Mouse (Mus musculus) CH12.LX (cell line): ENCODE results near the gene Irgc1.

ENCODE experiments used
- BHLHE40 ChIP-seq: IDR thresholded peaks from 2 replicates; pipeline ENCODE4 v1.6.1; 2011; ENCODE audit warnings: mild to moderate bottlenecking, low read depth, low read length, improper control_type of control experiment
- CTCF ChIP-seq, 2 experiments: IDR thresholded peaks in 1 of 2; conservative IDR thresholded peaks in 1 of 2; 2 replicates each; pipeline ENCODE4 v1.5.1; 2011 to 2012; ENCODE audit warnings: low read depth in 2 of 2, low read length in 2 of 2, improper control_type of control experiment in 1 of 2, inconsistent platforms in 1 of 2, mild to moderate bottlenecking in 1 of 2, moderate library complexity in 1 of 2
- ELF1 ChIP-seq: IDR thresholded peaks from 2 replicates; pipeline ENCODE4 v1.6.1; 2014; ENCODE audit warnings: low read depth, mild to moderate bottlenecking, inconsistent platforms, low read length, improper control_type of control experiment
- EP300 ChIP-seq: IDR thresholded peaks from 2 replicates; pipeline ENCODE4 v1.6.1; 2011; ENCODE audit warnings: low read length, improper control_type of control experiment
- JUND ChIP-seq: conservative IDR thresholded peaks from 2 replicates; pipeline ENCODE4 v1.6.1; 2011; ENCODE audit warnings: low read depth, low read length, improper control_type of control experiment
- MAFK ChIP-seq: IDR thresholded peaks from 2 replicates; pipeline ENCODE4 v1.6.1; 2011; ENCODE audit warnings: low read length, improper control_type of control experiment; ENCODE audit not compliant: insufficient replicate concordance
- MYC ChIP-seq: IDR thresholded peaks from 2 replicates; pipeline ENCODE4 v1.6.1; 2011; ENCODE audit warnings: low read depth, mild to moderate bottlenecking, improper control_type of control experiment, low read length
- POLR2A ChIP-seq: IDR thresholded peaks from 2 replicates; pipeline ENCODE4 v1.6.1; 2011; ENCODE audit warnings: low read depth, mild to moderate bottlenecking, improper control_type of control experiment, low read length
- POLR2AphosphoS2 ChIP-seq: IDR thresholded peaks from 2 replicates; pipeline ENCODE4 v1.6.1; 2011; ENCODE audit warnings: low read depth, low read length, improper control_type of control experiment
- RAD21 ChIP-seq: IDR thresholded peaks from 2 replicates; pipeline ENCODE4 v1.6.1; 2011; ENCODE audit warnings: low read depth, mild to moderate bottlenecking, low read length, improper control_type of control experiment, moderate library complexity
- TCF12 ChIP-seq: IDR thresholded peaks from 2 replicates; pipeline ENCODE4 v1.6.1; 2014; ENCODE audit warnings: low read depth, mild to moderate bottlenecking, inconsistent platforms, low read length, improper control_type of control experiment
- UBTF ChIP-seq: IDR thresholded peaks from 2 replicates; pipeline ENCODE4 v1.6.1; 2012; ENCODE audit warnings: low read depth, mild to moderate bottlenecking, inconsistent platforms, low read length, improper control_type of control experiment, moderate library complexity
- USF1 ChIP-seq: IDR thresholded peaks from 2 replicates; pipeline ENCODE4 v1.6.1; 2014; ENCODE audit warnings: low read depth, mild to moderate bottlenecking, inconsistent platforms, low read length, improper control_type of control experiment
- USF2 ChIP-seq: conservative IDR thresholded peaks from 2 replicates; pipeline ENCODE4 v1.6.1; 2011; ENCODE audit warnings: low read depth, low read length, improper control_type of control experiment

DNA sequence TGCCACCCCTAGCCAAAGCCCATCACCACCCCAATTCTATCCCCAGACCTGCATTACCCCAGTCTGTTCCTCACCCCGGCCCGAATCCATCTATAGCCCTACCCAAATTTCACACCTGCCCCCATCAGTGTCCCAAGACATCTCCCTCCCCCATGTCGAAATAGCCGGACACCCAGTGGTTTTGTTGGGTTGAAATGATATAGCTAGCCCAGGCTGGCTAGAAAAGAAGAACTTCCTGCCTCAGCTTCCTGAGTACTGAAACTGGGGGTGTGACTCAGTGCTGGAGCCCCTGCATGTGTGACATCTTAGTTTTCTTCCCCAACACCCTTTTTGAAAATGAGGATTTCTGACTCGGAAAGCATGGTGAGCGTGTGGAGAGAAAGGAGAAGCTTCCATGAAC, 14.7 kb upstream of the Irgc1 start:
- TF ChIP-seq CTCF (conservative IDR thresholded peaks at IDR 0.05 in 1 of 2, IDR thresholded peaks at IDR 0.05 in 1 of 2; ENCODE audit: low read depth in 2 of 2, low read length in 2 of 2) (no peak), MAFK (no peak), TCF12 (no peak), MYC (no peak), USF2 (no peak), POLR2A (no peak), ELF1 (no peak), RAD21 (no peak), USF1 (no peak), EP300 (no peak), POLR2AphosphoS2 (no peak), UBTF (no peak), JUND (no peak), BHLHE40 (no peak)
